In genomic region chr9:62519334-62519733, GRCm38 (mm10) we compare ENCODE assay signal across 22 mouse cellular contexts. TPM values are rescaled to one million over a fixed set of nuclear protein-coding genes. Genes with fewer than 3 reads are reported as not detected.
A peak's percentile ranks its signal among the peaks of the same experiment; 100 is the strongest.
DNase-seq lines count a peak whose midpoint lies in the region; ATAC-seq and TF ChIP-seq lines count a peak whose summit lies in the region.
"Had no signal": no experiment of that assay in that cellular context is flagged by ENCODE, and none has a peak within 500 bp of the region (broad histone marks: within the 10 kb centered on the region; RNA-seq: fewer than 3 reads in every experiment).

No protein-coding gene starts in this region.

- no peak overlapping the region for H3K9ac ChIP-seq in forebrain, embryonic 12.5 days
- no peak overlapping the region for H3K9ac ChIP-seq in ES-Bruce4 (ENCODE audit: low read depth, poor library complexity, severe bottlenecking)
- H3K9ac ChIP-seq in midbrain, postnatal 0 days (replicated peaks; ENCODE audit: low read length, poor library complexity, severe bottlenecking) = no peak overlapping the region
- H3K9ac ChIP-seq: embryonic facial prominence, embryonic 12.5 days; heart, embryonic 15.5 days; liver, postnatal 0 days; neural tube, embryonic 12.5 days had no signal

- no peak overlapping the region for H3K4me3 ChIP-seq in forebrain, embryonic 10.5 days
- H3K4me3 ChIP-seq in forebrain, embryonic 12.5 days (replicated peaks) = no peak overlapping the region
- no peak overlapping the region for H3K4me3 ChIP-seq in layer of hippocampus, adult 2 months
- peak overlapping the region; percentile 21 for H3K4me3 ChIP-seq in ES-Bruce4 (ENCODE audit: low read depth, low read length)
- H3K4me3 ChIP-seq in midbrain, postnatal 0 days (ENCODE audit: low read depth, low read length) = no peak overlapping the region
- H3K4me3 ChIP-seq: embryonic facial prominence, embryonic 12.5 days; erythroblast, embryonic 14.5 days; heart, embryonic 15.5 days; neural tube, embryonic 12.5 days had no signal

- WGBS in forebrain, embryonic 10.5 days = 77% methylated on average over 10 of the region's 10 CpGs
- 75% methylated on average over 10 of the region's 10 CpGs for WGBS in forebrain, embryonic 12.5 days
- WGBS in midbrain, postnatal 0 days = 77% methylated on average over 10 of the region's 10 CpGs

- peaks cover 79% of the 10 kb centered on the region for H3K4me1 ChIP-seq in forebrain, embryonic 10.5 days
- peaks cover 79% of the 10 kb centered on the region for H3K4me1 ChIP-seq in forebrain, embryonic 12.5 days
- H3K4me1 ChIP-seq in ES-Bruce4 (ENCODE audit: control insufficient read depth, insufficient read depth, low read length) = peaks cover 8% of the 10 kb centered on the region
- peaks cover 18% of the 10 kb centered on the region; the same call in 1 of the 2 replicates for H3K4me1 ChIP-seq in midbrain, postnatal 0 days (ENCODE audit: insufficient read depth, low read length)

- no peak for TF ChIP-seq CTCF in layer of hippocampus, adult 2 months (conservative IDR thresholded peaks at IDR 0.05)
- no peak for TF ChIP-seq CTCF in ES-Bruce4 (IDR thresholded peaks at IDR 0.05; ENCODE audit: low read depth, low read length)
- no peak for TF ChIP-seq CTCF in midbrain, postnatal 0 days (IDR thresholded peaks at IDR 0.05)

- TF ChIP-seq EP300 in ES-Bruce4 (IDR thresholded peaks at IDR 0.05; ENCODE audit: insufficient read depth, low read depth, low read length) = no peak

- no peaks in the 10 kb centered on the region for H3K9me3 ChIP-seq in forebrain, embryonic 10.5 days
- no peaks in the 10 kb centered on the region for H3K9me3 ChIP-seq in forebrain, embryonic 12.5 days
- no peaks in the 10 kb centered on the region for H3K9me3 ChIP-seq in ES-Bruce4 (replicated peaks; ENCODE audit: control insufficient read depth, insufficient read depth, low read length, poor library complexity, severe bottlenecking)
- no peaks in the 10 kb centered on the region for H3K9me3 ChIP-seq in midbrain, postnatal 0 days (ENCODE audit: low read length)
- H3K9me3 ChIP-seq: embryonic facial prominence, embryonic 12.5 days; heart, embryonic 15.5 days; neural tube, embryonic 12.5 days had no signal

- no peaks in the 10 kb centered on the region for H3K36me3 ChIP-seq in forebrain, embryonic 10.5 days (replicated peaks)
- no peaks in the 10 kb centered on the region for H3K36me3 ChIP-seq in forebrain, embryonic 12.5 days (replicated peaks)
- H3K36me3 ChIP-seq in ES-Bruce4 (ENCODE audit: control insufficient read depth, insufficient read depth, low read length, poor library complexity, severe bottlenecking) = no peaks in the 10 kb centered on the region
- no peaks in the 10 kb centered on the region for H3K36me3 ChIP-seq in midbrain, postnatal 0 days (ENCODE audit: insufficient read depth, low read length)
- H3K36me3 ChIP-seq: embryonic facial prominence, embryonic 12.5 days; heart, embryonic 15.5 days; neural tube, embryonic 12.5 days had no signal

- H3K4me2 ChIP-seq in forebrain, embryonic 12.5 days = no peak overlapping the region
- H3K4me2 ChIP-seq in midbrain, postnatal 0 days (ENCODE audit: low read depth, low read length, poor library complexity, severe bottlenecking) = no peak overlapping the region
- H3K4me2 ChIP-seq: embryonic facial prominence, embryonic 12.5 days; heart, embryonic 15.5 days; neural tube, embryonic 12.5 days had no signal

- peak overlapping the region; percentile 62; the same call in 1 of the 2 replicates for H3K27ac ChIP-seq in forebrain, embryonic 10.5 days
- no peak overlapping the region for H3K27ac ChIP-seq in forebrain, embryonic 12.5 days
- H3K27ac ChIP-seq in layer of hippocampus, adult 2 months = peak overlapping the region; percentile 93
- H3K27ac ChIP-seq in ES-Bruce4 (ENCODE audit: insufficient read depth, low read length) = no peak overlapping the region
- H3K27ac ChIP-seq in midbrain, postnatal 0 days (ENCODE audit: low read depth, low read length) = peak overlapping the region; percentile 13; the same call in 1 of the 2 replicates
- H3K27ac ChIP-seq: embryonic facial prominence, embryonic 12.5 days; heart, embryonic 15.5 days; kidney, postnatal 0 days; neural tube, embryonic 12.5 days had no signal

- ATAC-seq in forebrain, embryonic 12.5 days (ENCODE audit: low FRiP score) = no peak
- ATAC-seq in midbrain, postnatal 0 days (ENCODE audit: low FRiP score) = no peak
- ATAC-seq: intestine, postnatal 0 days; liver, postnatal 0 days had no signal

- no peak for TF ChIP-seq POLR2A in ES-Bruce4 (IDR thresholded peaks at IDR 0.05; ENCODE audit: insufficient read depth, low read length)

- DNase-seq in forebrain, embryonic 10.5 days (ENCODE audit: extremely low spot score, low spot score) = no peak
- DNase-seq in layer of hippocampus, adult 2 months (ENCODE audit: low spot score in 2 of 2) = no peak
- no peak for DNase-seq in layer of hippocampus, adult 9-11 months
- DNase-seq in midbrain, postnatal 0 days (ENCODE audit: low spot score) = no peak
- DNase-seq in urinary bladder, postnatal 25 days (ENCODE audit: low spot score) = no peak
- DNase-seq: adrenal gland, postnatal 36 days; gastrocnemius, postnatal 10 days; heart, postnatal 4 days; liver, postnatal 0 days; lung, postnatal 10 days; right cerebral cortex, postnatal 14 days; spleen, adult 18-20 months; thymus, postnatal 25 days had no signal

- peaks cover 43% of the 10 kb centered on the region for H3K27me3 ChIP-seq in forebrain, embryonic 10.5 days (ENCODE audit: poor library complexity, severe bottlenecking)
- peaks cover 8% of the 10 kb centered on the region for H3K27me3 ChIP-seq in forebrain, embryonic 12.5 days
- H3K27me3 ChIP-seq in ES-Bruce4 (ENCODE audit: control insufficient read depth, insufficient read depth, low read length, poor library complexity, severe bottlenecking) = no peaks in the 10 kb centered on the region
- no peaks in the 10 kb centered on the region for H3K27me3 ChIP-seq in midbrain, postnatal 0 days (ENCODE audit: insufficient read depth, low read length)
- H3K27me3 ChIP-seq: embryonic facial prominence, embryonic 12.5 days; heart, embryonic 15.5 days; neural tube, embryonic 12.5 days had no signal

RNA-seq across cellular contexts. Expression of gene Coro2b, which starts 17.5 kb away (rescaled TPM):
- 9.7 and 10.0 TPM in 2 replicates for polyA plus RNA-seq in forebrain, embryonic 10.5 days (2016; fragmentation: Nextera tagmentation; extraction: Ambion mirVana)
- 37.6 and 38.1 TPM in 2 replicates for polyA plus RNA-seq in forebrain, embryonic 12.5 days (2016; fragmentation: Nextera tagmentation; extraction: Ambion mirVana)
- 100 to 1,000 TPM; 226 to 243 TPM for total RNA-seq in layer of hippocampus, adult 2 months (2021)
- 3.1 and 4.8 TPM in 2 replicates for polyA plus RNA-seq in ES-Bruce4 (2011; ENCODE audit: insufficient read depth, insufficient read length, low read depth, missing spikeins)
- 36.2 and 45.8 TPM in 2 replicates for total RNA-seq in midbrain, postnatal 0 days (2014; rRNA removed)
- 21.4 and 22.8 TPM in 2 replicates for polyA plus RNA-seq in midbrain, postnatal 0 days (2015; fragmentation: Nextera tagmentation; extraction: Ambion mirVana)
- total RNA-seq: monocyte, adult 5-6 weeks had no signal
- polyA plus RNA-seq: erythroblast, embryonic 14.5 days had no signal

Comparison
In these comparisons a context has a peak if more than half of its experiments do, and no peak if none do; other contexts are left out.
1. H3K27ac ChIP-seq: peak in forebrain, embryonic 10.5 days (single experiment), layer of hippocampus, adult 2 months (single experiment) and midbrain, postnatal 0 days (single experiment); none in forebrain, embryonic 12.5 days (single experiment) and ES-Bruce4 (single experiment).